Mouse (Mus musculus) thymus, postnatal 36 days (tissue): Measurements from ENCODE around the gene Cpne4.
A peak's percentile ranks its signal among the peaks of the same experiment; 100 is the strongest.

ENCODE experiments used
- DNase-seq, 2 experiments: peaks; one replicate each; pipeline ENCODE4 v3.0.0; 2022; ENCODE audit warnings: mixed read lengths in 2 of 2

The Cpne4 gene

GRCm38 (mm10) chr9:105050257-105050656 lies 503.2 kb downstream of the Cpne4 start:
- DNase-seq: no peak

- peak; percentile 74 to 81 for DNase-seq
These were observed 506.1 kb downstream of the Cpne4 start, which contains the start of gene Mrpl3 for GRCm38 (mm10) chr9:105053147-105053557. Mrpl3 (plus strand) TSS chr9:105053239.

- DNase-seq: no peak
These were observed 506.7 kb downstream of the Cpne4 start for GRCm38 (mm10) chr9:105053812-105054211.

- DNase-seq: no peak
These were observed 522.0 kb downstream of the Cpne4 start for GRCm38 (mm10) chr9:105069106-105069505.

- no peak for DNase-seq
These were observed 526.1 kb downstream of the Cpne4 start for GRCm38 (mm10) chr9:105072991-105073748.

GRCm38 (mm10) chr9:105074851-105075250 lies 527.8 kb downstream of the Cpne4 start:
- DNase-seq: no peak

GRCm38 (mm10) chr9:105076756-105077424 lies 529.8 kb downstream of the Cpne4 start:
- DNase-seq: no peak

GRCm38 (mm10) chr9:105078460-105078859 lies 531.4 kb downstream of the Cpne4 start:
- DNase-seq: no peak

- no peak for DNase-seq
These were observed 533.2 kb downstream of the Cpne4 start for GRCm38 (mm10) chr9:105080246-105080645.
